Mouse (Mus musculus): ENCODE data around the gene Zfp52.

The Zfp52 gene

DNA sequence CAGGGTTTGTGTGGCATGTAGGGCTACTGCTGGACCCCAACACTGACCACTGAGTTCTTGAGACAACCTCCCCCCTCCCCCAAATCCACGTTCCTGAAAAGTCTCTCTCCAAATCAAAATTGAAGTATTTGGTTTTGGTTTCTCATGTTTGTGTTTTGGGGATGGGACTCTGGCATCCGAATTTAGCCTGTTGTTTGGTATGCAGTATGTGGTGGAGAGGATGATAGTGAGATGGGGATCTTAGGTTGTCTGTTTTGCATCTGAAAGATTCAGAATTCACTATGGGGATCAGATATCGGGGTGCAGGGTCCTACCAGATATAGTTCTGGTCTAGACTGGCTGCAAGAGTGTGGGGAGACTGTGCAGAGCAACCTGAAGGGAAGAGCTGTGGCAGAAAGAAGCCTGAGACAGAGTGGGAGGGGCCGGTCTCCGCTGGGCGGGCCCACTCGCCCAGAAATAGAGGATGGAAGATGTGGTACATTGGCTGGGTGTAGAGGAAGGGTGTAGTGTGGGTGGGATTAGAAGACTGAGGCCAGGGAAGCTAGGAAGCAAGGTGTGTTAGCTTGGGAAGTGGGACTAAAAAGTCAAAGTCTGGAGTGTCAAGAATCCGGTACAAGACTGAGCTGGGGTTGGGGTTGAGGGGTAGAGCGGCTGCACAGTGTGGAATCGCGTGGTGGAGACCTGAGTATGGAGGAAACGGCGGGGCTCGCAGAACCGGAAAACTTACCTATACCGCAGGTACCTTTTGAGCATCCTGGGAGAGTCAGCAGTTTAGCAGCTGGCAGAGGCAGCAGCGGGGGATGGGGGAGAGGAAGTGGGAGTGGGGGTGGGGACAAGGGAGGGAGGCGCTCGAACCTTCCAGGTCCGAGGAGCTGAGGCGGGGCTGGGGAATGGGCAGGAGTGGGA, at the start of gene Zfp52:
Gene Zfp52, plus strand, starts transcription at position 444 of the 906 bp plus-strand sequence.
- DNase-seq (ENCODE audit: low read depth in 1 of 2, low spot score in 2 of 2) = peak in 1 of 2 experiments; percentile 38

- peak; percentile 80 to 82 for DNase-seq (ENCODE audit: low read depth in 1 of 2, low spot score in 2 of 2)
Observed at GRCm38 (mm10) chr17:21488760-21489499, 46.4 kb upstream of the Zfp52 start, which contains the start of gene Zfp53. Zfp53 (plus strand) TSS chr17:21488998.

GRCm38 (mm10) chr17:21489500-21490001, 45.8 kb upstream of the Zfp52 start:
- DNase-seq (ENCODE audit: low read depth in 1 of 2, low spot score in 2 of 2) = no peak

DNA sequence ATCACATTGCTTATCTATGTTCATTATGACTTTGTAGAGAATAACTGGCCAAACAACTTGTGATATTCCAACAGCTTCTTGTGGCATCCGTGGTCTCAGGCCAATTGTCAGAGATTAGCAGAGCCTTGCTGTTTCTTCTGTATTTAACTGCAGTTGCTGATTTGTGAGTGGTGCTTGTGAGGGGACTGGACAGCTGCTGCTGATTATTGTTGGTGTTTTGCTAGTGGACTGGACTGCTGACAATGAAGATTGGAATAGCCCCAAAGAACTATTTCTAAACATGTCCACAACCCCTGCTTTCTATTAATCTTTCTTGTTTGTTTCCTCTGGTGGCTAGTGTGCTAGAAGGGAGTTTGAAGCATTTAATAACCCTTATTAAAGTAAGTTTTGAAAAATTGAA, 34.0 kb upstream of the Zfp52 start:
- DNase-seq (ENCODE audit: low read depth in 1 of 2, low spot score in 2 of 2) = no peak

DNA sequence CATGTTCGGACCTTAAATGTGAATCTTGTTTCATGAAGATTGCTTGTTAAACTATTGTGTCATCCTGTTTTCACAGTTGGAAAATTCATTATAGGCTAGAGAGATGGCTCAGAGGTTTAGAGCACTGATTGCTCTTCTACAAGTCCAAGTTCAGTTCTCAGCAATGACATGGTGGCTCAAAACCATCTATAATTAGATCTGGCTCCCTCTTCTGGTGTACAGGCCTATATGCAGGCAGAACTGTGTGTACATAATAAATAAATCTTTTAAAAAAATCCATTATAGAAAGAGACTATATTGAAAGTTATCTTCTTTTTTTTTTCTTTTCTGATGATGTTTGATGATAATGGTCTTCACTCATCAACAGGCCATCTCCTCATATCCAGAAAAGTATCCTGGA, 30.8 kb upstream of the Zfp52 start:
- no peak for DNase-seq (ENCODE audit: low read depth in 1 of 2, low spot score in 2 of 2)

DNA sequence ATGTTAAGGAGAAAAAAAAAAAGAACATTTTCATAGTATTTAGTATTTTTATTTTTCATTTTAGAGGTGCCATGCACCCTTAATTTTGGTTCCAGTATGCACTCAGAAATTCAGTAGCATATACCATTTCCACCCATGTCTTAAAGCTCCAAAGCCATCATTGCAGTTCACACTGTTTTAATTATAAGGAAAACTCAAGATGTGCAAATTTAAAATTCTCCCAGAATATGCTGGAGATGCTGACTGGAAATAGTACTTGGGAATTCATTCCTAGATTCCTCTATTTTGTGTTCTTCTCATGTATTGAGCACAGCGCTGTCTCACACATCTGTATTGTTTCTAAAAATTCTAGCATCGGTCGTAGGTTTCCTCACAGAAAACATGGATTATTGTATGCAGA, 29.1 kb upstream of the Zfp52 start:
- DNase-seq (ENCODE audit: low read depth in 1 of 2, low spot score in 2 of 2) = no peak

GRCm38 (mm10) chr17:21509756-21510155, 25.6 kb upstream of the Zfp52 start:
- DNase-seq (ENCODE audit: low read depth in 1 of 2, low spot score in 2 of 2) = no peak

- peak in 1 of 2 experiments; percentile 23 for DNase-seq (ENCODE audit: low read depth in 1 of 2, low spot score in 2 of 2)
Observed at GRCm38 (mm10) chr17:21515403-21516105, 19.8 kb upstream of the Zfp52 start.

DNA sequence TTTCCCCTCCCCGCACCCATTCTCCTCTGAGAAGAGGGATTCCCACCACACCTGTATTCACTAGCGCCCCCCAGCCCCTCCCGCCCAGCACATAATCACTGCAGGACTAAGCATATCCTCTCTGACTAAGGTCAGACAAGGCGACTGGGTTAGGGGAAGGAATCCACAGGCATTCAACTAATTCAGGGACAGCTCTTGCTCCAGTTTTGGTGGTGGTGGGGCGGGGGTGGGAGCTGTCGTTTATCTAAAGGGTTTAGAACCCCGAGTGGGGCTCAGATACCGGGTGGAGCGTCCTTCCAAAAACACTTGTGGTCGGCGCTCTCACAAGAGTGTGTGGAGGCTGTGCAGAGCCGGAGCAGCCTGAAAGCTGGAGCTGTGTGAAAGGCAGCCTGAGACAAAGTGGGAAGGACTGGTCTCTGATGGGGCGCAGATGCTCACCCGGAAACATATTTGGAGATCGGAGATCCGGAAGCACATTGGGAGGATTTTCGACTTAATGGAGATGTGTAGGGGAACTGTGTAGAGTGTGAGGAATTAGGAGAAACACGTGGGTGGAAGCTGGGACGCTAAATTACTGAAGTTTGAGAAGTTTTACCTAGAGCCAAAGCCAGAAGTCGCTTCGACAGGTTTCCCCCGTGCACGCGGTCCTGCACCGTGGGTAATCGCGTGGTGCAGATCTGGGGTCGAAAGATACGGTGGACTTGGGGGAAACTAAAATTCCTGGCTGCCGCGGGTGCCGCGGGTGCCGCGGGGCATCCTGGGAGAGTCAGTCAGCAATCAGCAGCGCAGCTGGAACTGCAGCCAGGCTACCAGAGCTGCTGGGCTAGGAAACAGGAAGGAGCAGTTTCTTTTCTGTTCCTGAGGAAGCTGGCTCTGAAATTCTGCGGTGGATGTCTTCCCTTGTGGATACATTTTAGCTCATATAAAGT, 18.9 kb upstream of the Zfp52 start:
- peak in 1 of 2 experiments; percentile 29 for DNase-seq (ENCODE audit: low read depth in 1 of 2, low spot score in 2 of 2)

- DNase-seq (ENCODE audit: low read depth in 1 of 2, low spot score in 2 of 2) = no peak
Observed at GRCm38 (mm10) chr17:21517130-21517671, 18.1 kb upstream of the Zfp52 start.

DNA sequence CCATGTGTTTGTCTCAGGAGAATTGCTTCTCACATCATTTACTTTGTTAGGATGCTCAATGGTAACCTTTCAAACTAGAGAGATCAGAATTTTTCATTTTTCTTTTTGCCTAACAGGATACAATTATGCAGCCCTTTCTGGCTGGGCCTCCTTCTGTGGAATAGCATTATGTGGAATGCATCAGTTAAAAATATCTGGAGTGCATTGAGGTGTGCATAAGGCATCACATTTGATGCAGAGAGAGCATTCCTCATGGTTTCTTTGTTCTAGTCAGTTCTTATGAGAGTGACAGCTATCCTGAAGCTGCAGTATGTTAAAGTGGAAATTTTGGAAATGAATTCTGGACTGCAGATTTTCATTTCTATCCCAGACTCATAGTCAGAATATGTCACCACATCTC, 9.1 kb upstream of the Zfp52 start:
- no peak for DNase-seq (ENCODE audit: low read depth in 1 of 2, low spot score in 2 of 2)

GRCm38 (mm10) chr17:21530645-21531330, 4.6 kb upstream of the Zfp52 start:
- no peak for DNase-seq (ENCODE audit: low read depth in 1 of 2, low spot score in 2 of 2)

- DNase-seq (ENCODE audit: low read depth in 1 of 2, low spot score in 2 of 2) = no peak
Observed at GRCm38 (mm10) chr17:21531621-21532020, 3.7 kb upstream of the Zfp52 start.

DNA sequence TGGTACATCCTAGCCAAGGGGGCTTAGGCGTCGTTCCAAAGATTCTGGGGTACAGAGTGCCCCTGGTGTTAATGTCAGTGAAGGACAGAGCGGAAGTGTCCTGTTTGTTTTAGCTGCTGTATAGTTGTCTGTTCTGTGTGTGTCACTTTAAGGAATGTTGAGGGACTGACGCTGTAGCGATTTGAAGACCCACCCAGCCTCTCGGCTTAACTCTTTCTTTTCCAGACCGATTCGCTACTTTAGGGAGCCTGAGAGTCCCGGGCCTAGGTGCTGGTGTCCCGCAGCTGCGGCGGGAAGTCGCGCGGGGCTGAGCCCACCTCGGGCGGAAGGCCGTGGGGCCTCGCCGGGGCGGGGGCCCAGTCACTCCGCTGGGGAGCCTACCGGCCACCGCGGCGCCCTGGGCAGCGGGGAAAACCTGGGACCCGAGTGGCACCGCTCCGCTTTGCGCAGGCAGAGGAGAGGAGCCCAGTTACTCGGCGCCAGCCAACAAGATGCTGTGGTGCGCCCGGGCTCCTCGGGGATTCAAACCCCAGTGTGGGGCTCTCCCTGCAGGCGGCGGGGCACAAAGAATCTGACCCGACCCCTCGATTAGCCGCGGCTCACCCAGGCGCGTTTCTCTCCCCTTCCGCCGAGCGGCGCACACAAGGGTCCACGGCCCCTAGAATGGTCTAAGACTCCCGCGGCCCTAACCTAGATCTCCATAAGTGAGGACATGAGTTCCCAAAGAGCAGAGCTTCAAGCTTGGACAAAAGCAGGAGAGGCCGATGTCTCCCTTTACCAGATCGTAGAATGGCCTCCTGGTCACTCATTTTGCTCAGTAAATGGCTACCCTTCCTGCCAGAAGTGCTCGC, 3.0 kb upstream of the Zfp52 start:
- peak in 1 of 2 experiments; percentile 22 for DNase-seq (ENCODE audit: low read depth in 1 of 2, low spot score in 2 of 2)

DNA sequence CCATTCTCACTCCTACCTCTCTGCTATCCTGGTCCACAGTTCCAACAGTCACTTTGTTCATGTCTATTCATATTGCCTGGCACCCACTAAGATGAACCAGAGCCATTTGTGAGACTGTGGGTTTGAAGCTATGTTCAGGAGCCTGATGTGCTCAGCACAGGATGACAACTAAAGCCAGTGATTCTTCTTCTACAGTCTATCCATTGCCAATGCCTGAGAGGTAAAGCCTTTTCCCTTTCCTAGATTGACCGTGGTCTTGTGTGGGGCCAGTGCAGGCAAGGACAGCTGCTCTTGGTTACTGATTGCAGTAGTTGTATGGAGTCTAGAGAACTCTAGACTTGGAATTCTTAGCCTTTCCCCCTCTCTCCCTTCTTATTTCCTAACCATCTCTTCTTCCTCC, 1.4 kb upstream of the Zfp52 start:
- DNase-seq (ENCODE audit: low read depth in 1 of 2, low spot score in 2 of 2) = no peak

DNA sequence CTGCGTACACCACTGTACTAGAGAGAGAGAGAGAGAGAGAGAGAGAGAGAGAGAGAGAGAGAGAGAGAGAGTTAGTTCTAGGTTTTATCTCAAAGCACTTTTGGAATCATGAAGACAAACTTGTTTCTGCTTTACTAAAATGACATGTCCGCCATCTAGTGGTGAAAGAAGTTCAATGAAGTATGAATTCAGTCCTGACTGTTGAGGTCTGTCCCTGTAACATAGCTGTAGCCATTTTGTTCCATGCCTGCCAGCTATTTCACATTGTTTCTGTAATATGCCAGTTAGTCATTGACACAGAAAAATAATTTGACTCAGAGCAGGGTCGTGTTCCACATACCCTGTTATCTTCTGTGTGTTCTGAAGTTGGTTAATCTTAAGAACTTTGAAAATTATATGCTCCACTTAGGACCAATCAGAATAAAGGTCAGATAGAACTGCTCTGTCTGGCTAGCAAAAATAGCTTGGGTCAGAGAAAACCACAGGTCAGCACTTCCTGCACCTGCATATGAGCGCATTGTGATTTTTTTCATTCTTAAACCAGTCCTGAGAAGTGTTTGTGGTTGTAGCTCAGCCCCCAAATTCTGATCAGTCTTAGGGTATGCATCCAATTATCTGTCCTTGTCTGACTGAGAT, 761 bp upstream of the Zfp52 start:
- peak in 1 of 2 experiments; percentile 10 for DNase-seq (ENCODE audit: low read depth in 1 of 2, low spot score in 2 of 2)

DNA sequence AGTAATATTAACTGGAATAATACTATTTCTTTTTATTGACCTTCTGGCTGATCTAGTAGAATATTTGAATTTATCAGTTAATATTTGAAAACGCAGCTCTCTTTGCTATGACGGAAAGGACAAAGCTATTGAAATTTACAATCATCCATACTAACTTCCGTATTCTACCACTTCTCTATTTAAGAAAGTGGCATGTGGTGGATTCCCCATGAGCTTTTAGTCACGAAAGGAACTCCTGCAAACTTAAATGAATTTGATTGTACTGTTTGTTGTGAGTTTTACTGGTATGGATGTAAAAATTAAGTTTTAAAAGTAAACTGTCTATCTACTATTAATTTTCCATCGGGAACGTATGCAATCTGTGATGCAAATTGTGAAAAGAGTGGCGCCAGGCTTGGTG, 757 bp downstream of the Zfp52 start:
- no peak for DNase-seq (ENCODE audit: low read depth in 1 of 2, low spot score in 2 of 2)

- DNase-seq (ENCODE audit: low read depth in 1 of 2, low spot score in 2 of 2) = no peak
Observed at GRCm38 (mm10) chr17:21536676-21537075, 1.3 kb downstream of the Zfp52 start.
